Mouse (Mus musculus) frontal cortex, adult 2 months (tissue): Measurements from ENCODE around the gene Stip1. TPM values are rescaled to one million over a fixed set of nuclear protein-coding genes. Genes with fewer than 3 reads are reported as not detected.
"Not testable (repeated sequence)": the region's sequence is repeated elsewhere in the genome, so short reads cannot be mapped to it uniquely, and the experiment has no call there.

ENCODE experiments used
- DNase-seq, 2 experiments: peaks; one replicate each; pipeline ENCODE4 v3.0.0; 2022; ENCODE audit warnings: low spot score in 1 of 2; ENCODE audit errors: extremely low spot score in 1 of 2
- polyA plus RNA-seq: library from polyadenylated mRNA; depleted of rRNA; stranded (reverse); fragments of >200 nt; gene quantifications from 2 replicates; pipeline ENCODE4 v1.2.3, GENCODE M21; 2012; rRNA removed

Gene Stip1
- polyA plus RNA-seq: 141 and 148 TPM in 2 replicates

DNA sequence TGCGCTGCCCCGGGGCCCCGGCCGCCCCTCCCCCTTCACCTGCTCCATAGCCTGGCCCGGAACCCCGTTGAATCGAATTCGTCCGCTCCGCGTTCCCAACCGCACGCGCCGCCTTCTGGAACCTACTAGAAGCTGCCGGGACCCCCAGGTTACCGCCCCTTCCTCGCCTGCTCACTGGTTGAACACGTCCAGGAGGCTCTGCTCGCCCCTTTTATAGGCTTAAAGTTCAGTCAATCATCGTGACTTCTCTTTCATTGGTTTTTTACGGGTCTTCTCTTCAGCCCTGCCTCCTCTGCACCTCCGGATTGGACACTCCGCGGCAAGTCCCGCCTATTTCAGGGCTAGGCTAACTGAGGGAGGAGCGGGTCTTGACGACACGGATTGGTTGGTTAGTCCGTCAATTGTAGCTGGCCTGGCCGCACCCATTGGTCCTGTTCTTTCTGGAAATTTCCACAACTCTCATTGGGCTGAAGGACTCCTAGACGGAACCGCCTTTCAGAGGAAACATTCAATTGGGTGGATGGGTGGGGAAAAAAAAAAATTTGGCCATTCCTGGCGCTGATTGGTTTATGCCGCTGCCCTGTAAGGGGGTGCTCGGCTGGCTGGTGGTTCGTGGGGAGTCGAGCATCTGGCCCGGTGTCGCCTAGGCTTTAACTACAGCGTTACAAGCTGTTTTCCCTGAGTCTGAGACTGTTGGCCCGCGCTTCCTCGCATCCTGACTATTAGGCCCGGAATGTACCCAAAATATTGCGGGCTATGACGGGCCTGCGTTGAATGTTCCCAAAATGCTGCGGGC is at the start of gene Stip1:
Stip1 (minus strand) TSS at position 127 of the 796 bp plus-strand sequence.
- DNase-seq: peak; percentile 99 to 100

GRCm38 (mm10) chr19:7089050-7089449 is 49.3 kb upstream of the Stip1 start:
- DNase-seq: no peak

GRCm38 (mm10) chr19:7088558-7088957 is 48.8 kb upstream of the Stip1 start:
- no peak for DNase-seq

DNA sequence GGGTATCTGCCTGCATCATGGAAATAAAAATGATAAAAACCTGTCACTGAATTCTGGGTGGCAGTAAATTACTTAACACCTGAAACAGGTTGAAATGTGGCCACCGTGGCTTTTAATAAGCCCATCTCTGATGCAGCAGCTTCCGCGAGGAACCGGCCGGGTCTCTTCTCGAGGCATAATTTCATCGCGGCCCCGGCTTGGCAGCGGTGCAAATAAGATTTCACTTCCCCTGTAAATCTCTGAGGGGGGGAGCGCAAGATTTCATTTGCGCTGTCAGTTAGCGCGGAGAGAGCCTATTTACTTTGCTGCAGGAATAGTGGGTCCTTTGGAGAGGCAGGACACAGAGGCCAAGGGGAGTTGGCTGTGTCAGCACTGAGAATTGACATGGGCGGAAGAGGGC is 45.0 kb upstream of the Stip1 start:
- DNase-seq: no peak

DNA sequence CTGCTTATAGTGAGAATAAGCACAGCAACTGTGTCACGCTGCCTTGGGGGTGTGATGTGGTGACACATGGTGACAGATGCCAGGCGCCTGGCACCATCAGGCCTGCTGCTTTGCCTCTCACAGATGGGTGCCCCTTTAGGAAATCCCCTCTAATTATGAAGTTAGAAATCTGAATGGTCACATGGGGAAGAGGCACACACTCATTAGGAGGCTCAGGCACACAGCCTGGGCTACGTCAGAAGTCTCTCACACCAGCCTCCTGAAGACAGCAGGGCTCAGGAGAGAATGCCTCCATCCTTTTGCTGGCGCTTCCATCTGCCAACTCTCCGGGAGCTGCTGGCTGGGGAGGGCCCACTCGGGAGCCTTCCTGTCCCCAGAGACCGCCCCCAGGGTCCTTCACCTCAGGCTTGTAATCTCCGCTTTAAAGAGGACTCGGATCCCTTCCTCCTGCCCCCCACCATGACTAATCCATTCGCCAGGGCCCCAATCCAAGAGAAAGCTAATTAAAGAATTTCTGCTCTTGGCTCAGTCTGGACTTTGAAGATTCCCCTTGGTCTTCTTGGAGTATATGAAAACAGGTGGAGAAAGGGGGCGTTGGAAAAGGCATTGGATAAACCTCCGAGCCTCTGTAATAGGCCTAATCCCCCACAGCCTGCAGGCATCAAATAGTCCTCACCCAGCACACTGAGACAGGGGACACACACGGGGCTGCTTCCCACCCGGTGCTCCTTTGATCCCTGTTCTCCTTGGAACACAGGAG is 43.4 kb upstream of the Stip1 start:
- peak; percentile 32 to 73 for DNase-seq

- peak; percentile 63 to 72 for DNase-seq
These were observed 41.9 kb upstream of the Stip1 start for GRCm38 (mm10) chr19:7081516-7082266.

GRCm38 (mm10) chr19:7078271-7078670 is 38.5 kb upstream of the Stip1 start:
- DNase-seq: no peak

DNA sequence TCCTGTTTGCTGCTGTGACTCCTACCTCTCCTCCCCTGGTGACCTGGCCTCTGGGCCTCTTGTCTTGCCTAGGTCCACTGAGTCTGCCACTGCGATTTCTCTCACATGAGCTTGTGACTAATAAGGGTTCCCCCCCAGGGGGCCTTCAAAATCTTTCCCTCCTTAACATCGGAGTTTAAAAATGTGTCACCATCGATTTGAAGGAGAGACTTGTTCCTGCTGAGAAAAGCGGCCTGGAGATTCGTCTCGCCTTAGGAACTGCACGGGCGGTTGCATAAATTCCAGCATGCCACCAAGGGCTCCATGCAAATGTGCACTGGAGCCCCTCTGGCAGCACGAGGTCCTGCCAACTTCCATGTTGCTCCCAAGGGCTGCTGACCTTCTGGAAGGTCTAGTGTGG is 37.9 kb upstream of the Stip1 start:
- no peak for DNase-seq

DNA sequence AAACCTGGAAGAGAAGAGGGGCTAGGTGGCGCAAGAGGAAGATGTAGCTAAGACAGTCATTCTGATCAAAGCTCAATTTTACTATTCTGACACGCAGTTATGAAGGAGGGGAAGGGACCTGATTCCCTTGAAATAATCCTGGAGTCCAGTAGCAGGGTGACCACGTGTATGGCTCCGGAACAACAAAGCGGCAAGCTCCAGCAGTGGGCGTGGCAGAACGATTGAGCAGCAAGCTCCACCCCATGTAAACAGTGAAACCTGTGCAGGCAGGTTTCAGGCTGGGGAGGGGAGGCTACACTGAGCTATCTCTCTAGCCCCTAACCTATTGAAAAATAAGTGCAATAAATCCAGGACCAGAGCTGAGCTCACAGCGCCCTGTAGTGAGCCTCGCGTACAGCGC is 35.6 kb upstream of the Stip1 start:
- not testable (repeated sequence) for DNase-seq

- no peak for DNase-seq
These were observed 34.4 kb upstream of the Stip1 start for GRCm38 (mm10) chr19:7073997-7074781.

DNA sequence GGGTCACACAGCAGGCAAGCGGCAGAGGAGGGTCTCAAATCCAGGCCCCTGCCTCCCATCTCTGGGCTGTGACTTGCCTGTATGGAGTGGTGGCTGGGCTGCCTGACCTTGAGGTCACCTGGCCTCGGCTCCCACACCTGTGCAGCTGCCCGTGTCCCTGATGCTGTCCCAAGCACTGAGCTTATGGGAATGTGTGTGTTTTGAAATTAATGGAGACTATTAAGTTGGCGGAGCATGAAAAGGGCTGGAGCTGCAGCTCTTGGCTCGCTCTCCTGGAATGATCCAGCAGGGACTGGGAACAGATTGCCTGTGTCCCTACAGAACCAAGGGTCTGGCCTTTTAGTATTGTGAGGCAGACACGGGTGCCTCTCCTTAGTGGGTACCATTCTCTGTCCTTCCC is 32.5 kb upstream of the Stip1 start:
- DNase-seq: no peak

- no peak for DNase-seq
These were observed 31.0 kb upstream of the Stip1 start for GRCm38 (mm10) chr19:7070775-7071174.

DNA sequence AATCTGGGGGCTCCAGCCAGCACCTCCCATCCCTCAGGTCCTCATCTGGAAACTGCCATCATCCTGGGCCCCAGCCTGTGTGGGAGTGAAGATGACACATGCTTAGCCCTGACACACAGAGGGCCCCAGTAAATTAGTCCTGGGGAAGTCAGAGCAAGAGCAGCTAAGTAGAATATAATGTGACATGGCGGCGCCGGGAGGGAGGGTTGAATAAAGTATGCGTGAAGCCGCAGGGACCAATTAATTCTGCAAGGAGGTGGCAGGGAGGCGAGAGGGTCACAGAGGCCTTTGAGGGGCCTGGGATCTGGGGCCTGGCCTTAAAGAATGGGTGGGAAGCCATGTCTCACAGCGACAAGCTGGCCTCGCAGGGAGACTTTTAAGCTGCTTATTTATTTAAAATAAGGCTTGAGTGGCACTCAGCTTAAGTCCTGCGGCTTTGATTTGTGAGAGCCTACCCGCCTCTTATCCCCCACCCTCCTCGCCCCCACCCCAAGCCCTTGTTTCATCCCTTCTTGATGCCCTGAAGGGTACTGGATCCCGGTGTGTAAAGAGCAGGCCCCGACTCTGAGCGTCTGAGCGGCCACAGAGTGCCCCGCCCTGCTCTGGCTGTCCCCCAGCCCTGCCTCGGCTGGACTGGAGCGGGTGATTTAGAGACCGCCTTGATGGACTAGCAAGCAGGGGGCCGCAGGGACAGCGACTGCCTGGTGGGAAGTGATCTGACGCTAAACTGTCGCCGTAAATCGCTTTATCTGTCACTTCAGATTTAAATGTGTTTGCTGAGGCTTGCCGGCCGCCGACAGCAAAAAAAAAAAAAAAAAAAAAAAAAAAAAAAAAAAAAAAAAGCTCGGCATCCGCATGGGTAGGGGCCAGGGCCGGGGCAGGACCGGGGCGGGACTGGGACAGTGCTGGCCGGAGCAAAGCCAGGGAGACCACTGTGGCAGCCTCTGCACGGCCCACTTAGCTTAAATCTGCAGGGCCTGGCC is 30.3 kb upstream of the Stip1 start:
- no peak for DNase-seq

DNA sequence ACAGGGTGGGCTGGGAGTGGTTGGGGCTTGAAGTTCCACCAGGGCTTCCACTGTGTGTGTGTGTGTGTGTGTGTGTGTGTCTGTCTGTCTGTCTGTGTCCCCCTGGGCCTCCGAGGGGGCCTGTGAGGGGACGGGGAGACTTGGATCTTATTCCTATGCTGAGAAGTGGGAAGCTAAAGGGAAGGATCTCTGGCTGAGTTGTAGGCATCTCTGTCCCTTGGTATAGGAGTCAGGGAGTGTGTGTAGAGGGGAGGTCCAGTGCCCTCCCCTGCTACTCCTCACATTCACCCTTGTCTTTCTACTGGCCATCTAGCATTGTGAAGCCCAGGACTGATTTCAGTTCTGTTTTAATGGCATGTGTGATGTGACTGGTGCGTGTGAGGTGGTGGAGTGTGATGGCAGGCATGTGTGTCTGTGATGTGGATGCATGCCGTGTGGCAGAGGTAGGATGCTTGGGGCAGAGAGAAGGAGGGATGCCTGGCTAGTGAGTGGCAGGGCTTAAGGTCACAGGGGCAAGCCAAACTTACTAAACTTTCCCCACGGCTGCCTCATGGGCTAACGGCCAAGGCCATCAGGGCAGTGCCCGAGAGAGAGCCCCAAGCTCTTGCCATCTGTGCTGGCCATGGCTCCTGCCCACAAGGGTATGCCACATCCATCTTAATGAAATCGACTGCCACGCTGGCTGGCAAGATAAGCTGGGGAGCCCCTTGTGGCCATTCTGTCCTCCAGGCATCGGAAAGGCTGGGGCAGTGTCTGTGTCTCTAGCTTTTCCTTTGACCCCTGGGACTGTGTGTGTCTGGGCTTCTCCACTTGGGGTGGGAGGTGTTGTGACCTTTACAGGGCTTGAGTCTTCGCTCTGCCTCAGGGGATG is 29.1 kb upstream of the Stip1 start:
- no peak for DNase-seq

DNA sequence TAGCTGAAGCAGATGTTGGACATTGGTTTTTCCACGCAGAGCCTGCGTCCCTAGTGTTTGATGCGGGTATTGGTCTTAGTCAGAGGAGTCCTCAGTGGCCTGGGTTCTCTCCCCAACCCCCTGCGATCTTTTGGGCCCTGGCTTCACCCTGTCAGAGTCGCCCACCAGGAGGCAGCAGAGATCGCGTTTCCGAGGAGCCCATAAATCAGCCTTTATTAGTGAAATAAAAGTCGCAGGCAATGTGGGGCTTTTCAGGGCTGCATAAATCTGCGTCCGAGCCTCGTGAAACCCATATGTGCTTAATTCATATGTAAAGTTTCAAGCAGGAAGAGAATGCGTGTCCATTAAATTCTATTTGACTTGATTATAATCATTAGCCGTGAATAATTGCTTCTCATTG is 28.4 kb upstream of the Stip1 start:
- DNase-seq: peak in 1 of 2 experiments; percentile 89

GRCm38 (mm10) chr19:7067344-7068050 is 27.7 kb upstream of the Stip1 start:
- no peak for DNase-seq

- DNase-seq: no peak
These were observed 27.1 kb upstream of the Stip1 start for GRCm38 (mm10) chr19:7066828-7067342.
